Mouse (Mus musculus) midbrain, embryonic 13.5 days (tissue): ENCODE measurements around the gene Hist2h2aa1. TPM values are rescaled to one million over a fixed set of nuclear protein-coding genes. Genes with fewer than 3 reads are reported as not detected.
"Not testable (repeated sequence)": the region's sequence is repeated elsewhere in the genome, so short reads cannot be mapped to it uniquely, and the experiment has no call there.

ENCODE experiments used
- ATAC-seq: fragments of 200-750 bp; cut with Nextera tagmentation; 2 replicates; pipeline ENCODE4 v1.8.0; 2017; ENCODE audit warnings: mild to moderate bottlenecking, moderate TSS enrichment, moderate library complexity
- H3K27ac ChIP-seq: fragments of 300-500 bp; sonication (generic); 2 replicates; pipeline ENCODE4 v1.5.1; 2015; ENCODE audit warnings: inconsistent platforms, mild to moderate bottlenecking, moderate library complexity
- H3K27me3 ChIP-seq: fragments of 300-500 bp; sonication (generic); 2 replicates; pipeline ENCODE4 v1.6.1; 2015; ENCODE audit warnings: mild to moderate bottlenecking, inconsistent platforms
- H3K36me3 ChIP-seq: fragments of 300-500 bp; sonication (generic); 2 replicates; pipeline ENCODE4 v1.6.1; 2015; ENCODE audit warnings: mild to moderate bottlenecking, inconsistent platforms
- H3K4me1 ChIP-seq: fragments of 300-500 bp; sonication (generic); replicated peaks from 2 replicates; pipeline ENCODE4 v1.6.1; 2015; ENCODE audit warnings: inconsistent platforms
- H3K4me2 ChIP-seq: fragments of 300-500 bp; sonication (generic); replicated peaks from 2 replicates; pipeline ENCODE4 v1.6.1; 2015; ENCODE audit warnings: moderate library complexity, mild to moderate bottlenecking, inconsistent platforms
- H3K4me3 ChIP-seq: fragments of 300-500 bp; sonication (generic); replicated peaks from 2 replicates; pipeline ENCODE4 v1.5.1; 2015; ENCODE audit warnings: mild to moderate bottlenecking, inconsistent platforms
- H3K9ac ChIP-seq: fragments of 300-500 bp; sonication (generic); replicated peaks from 2 replicates; pipeline ENCODE4 v1.6.1; 2015; ENCODE audit warnings: mild to moderate bottlenecking, inconsistent platforms
- H3K9me3 ChIP-seq: fragments of 300-500 bp; sonication (generic); 2 replicates; pipeline ENCODE4 v1.6.1; 2016; ENCODE audit warnings: mild to moderate bottlenecking, inconsistent platforms
- WGBS: fragments of 180-500 bp; shearing (Covaris S2); methylation state at CpG from one replicate; pipeline ENCODE4 v1.1.7; 2015; 5-methylcytosine and 5-hydroxymethylcytosine counted together
- polyA plus RNA-seq: library from polyadenylated mRNA; unstranded; fragments of >200 nt; fragmentation: Nextera tagmentation; extraction: Ambion mirVana; gene quantifications from 2 replicates; pipeline ENCODE4 v1.2.1, GENCODE M21; 2015

Gene Hist2h2aa1
- polyA plus RNA-seq, 1 experiment from 2014 or later: 23.2 TPM

DNA sequence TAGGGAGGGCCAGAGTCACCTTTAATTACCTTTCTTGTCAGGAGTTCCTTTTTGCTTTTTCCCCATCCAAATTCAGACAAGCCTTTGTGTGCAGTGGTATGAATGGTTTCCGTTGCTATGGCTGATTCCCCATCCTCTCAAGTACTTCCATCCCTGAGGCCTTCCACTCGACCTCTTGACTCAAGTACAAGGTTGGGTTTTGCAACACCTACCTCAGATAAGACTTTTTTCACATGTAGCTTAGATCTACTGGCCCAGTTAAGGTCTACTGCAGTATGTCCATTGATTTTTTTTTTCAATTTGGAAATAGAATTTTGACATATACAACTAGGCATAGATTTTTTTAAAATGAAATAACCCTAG, 13.6 kb upstream of the Hist2h2aa1 start:
- no peak overlapping the region for H3K27ac ChIP-seq
- H3K4me2 ChIP-seq: no peak overlapping the region
- H3K4me1 ChIP-seq: peaks cover 1% of the 10 kb centered on the region
- H3K4me3 ChIP-seq: no peak overlapping the region
- H3K9ac ChIP-seq: no peak overlapping the region
- H3K27me3 ChIP-seq: no peaks in the 10 kb centered on the region
- H3K9me3 ChIP-seq: no peaks in the 10 kb centered on the region
- no peaks in the 10 kb centered on the region for H3K36me3 ChIP-seq
- no peak for ATAC-seq
- WGBS: 61% methylated on average over 2 of the region's 2 CpGs

- H3K27ac ChIP-seq: no peak overlapping the region
- H3K4me3 ChIP-seq: no peak overlapping the region
- WGBS: 97% methylated on average over 2 of the region's 2 CpGs
- ATAC-seq: no peak
- H3K9me3 ChIP-seq: no peaks in the 10 kb centered on the region
- H3K36me3 ChIP-seq: no peaks in the 10 kb centered on the region
- peaks cover 17% of the 10 kb centered on the region for H3K4me1 ChIP-seq
- no peaks in the 10 kb centered on the region for H3K27me3 ChIP-seq
- H3K4me2 ChIP-seq: no peak overlapping the region
- H3K9ac ChIP-seq: no peak overlapping the region
These were observed 10.4 kb upstream of the Hist2h2aa1 start for GRCm38 (mm10) chr3:96234914-96235313.

- H3K27ac ChIP-seq: no peak overlapping the region
- H3K4me3 ChIP-seq: no peak overlapping the region
- no peaks in the 10 kb centered on the region for H3K36me3 ChIP-seq
- no peak overlapping the region for H3K4me2 ChIP-seq
- no peaks in the 10 kb centered on the region for H3K9me3 ChIP-seq
- no peaks in the 10 kb centered on the region for H3K27me3 ChIP-seq
- no peak for ATAC-seq
- H3K9ac ChIP-seq: no peak overlapping the region
- 80% methylated on average over 3 of the region's 3 CpGs for WGBS
- peaks cover 20% of the 10 kb centered on the region for H3K4me1 ChIP-seq
These were observed 9.5 kb upstream of the Hist2h2aa1 start for GRCm38 (mm10) chr3:96235836-96236235.

- ATAC-seq: no peak
- Histone ChIP-seq H3K27me3 (no peaks in the 10 kb centered on the region), H3K36me3 (no peaks in the 10 kb centered on the region), H3K9ac (peak overlapping the region; percentile 54; the same call in 1 of the 2 replicates), H3K4me1 (peaks cover 24% of the 10 kb centered on the region), H3K4me2 (peak overlapping the region; percentile 57), H3K9me3 (no peaks in the 10 kb centered on the region), H3K4me3 (peak overlapping the region; percentile 40; the same call in 1 of the 2 replicates), H3K27ac (no peak overlapping the region)
- 85% methylated on average over 4 of the region's 4 CpGs for WGBS
These were observed 8.4 kb upstream of the Hist2h2aa1 start for GRCm38 (mm10) chr3:96236834-96237334.

- Histone ChIP-seq H3K4me2 (peak overlapping the region; percentile 57), H3K36me3 (no peaks in the 10 kb centered on the region), H3K9me3 (no peaks in the 10 kb centered on the region), H3K4me1 (peaks cover 24% of the 10 kb centered on the region), H3K9ac (peak overlapping the region; percentile 54), H3K27ac (no peak overlapping the region), H3K4me3 (peak overlapping the region; percentile 40), H3K27me3 (no peaks in the 10 kb centered on the region)
- ATAC-seq: no peak
- 25% methylated on average over 7 of the region's 7 CpGs for WGBS
These were observed 7.9 kb upstream of the Hist2h2aa1 start for GRCm38 (mm10) chr3:96237335-96237903.

- Histone ChIP-seq H3K9me3 (no peaks in the 10 kb centered on the region), H3K9ac (peak overlapping the region; percentile 54), H3K4me2 (peak overlapping the region; percentile 57), H3K27ac (no peak overlapping the region; the same call in 1 of the 2 replicates), H3K36me3 (no peaks in the 10 kb centered on the region), H3K4me1 (peaks cover 24% of the 10 kb centered on the region), H3K4me3 (peak overlapping the region; percentile 40), H3K27me3 (no peaks in the 10 kb centered on the region)
- no peak for ATAC-seq
- WGBS: under 1% methylated on average over 12 of the region's 12 CpGs
These were observed 7.3 kb upstream of the Hist2h2aa1 start for GRCm38 (mm10) chr3:96237904-96238511.

DNA sequence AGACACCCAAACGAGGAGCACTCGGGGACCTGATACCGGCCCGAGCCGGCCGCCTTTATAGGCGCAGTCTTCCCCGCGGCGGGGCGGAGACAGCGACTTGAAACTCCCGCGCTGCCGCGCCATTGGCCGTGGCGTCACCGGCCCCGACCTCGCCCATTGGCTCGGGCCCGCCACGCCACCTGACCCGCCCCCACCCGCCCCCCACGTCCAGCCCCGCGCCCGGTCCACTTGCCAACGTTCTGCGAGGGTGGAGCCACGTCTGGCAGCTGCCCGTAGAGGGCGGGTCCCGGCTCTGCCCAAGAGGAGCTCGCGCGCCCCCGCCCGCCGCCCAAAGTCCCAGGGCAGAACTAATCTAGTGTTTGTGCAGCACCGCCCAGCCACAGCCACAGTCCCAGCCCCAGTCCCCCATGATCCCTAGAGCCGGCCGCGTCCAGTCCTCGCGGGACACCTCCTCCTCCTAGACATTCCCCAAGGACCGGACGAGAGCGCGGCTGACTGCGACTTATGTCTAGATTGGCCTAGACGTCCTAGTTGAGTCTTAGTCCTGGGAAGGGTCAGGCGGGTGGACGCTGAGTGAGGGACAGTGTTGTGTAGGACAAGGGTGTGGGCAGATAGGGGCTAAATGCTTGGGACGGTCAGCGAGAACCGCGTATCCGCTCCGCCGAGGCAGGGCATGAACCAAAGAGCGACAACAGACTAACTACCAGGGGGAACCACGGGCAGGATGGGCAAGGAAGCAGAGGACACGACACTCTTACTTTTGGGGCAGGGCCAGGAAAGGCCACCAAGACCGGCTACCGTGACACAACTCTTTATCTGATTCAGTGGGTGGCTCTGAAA, 6.1 kb upstream of the Hist2h2aa1 start, which contains the start of gene Hist2h3c2:
Gene Hist2h3c2, minus strand, starts transcription at position 174 of the 840 bp plus-strand sequence.
- Histone ChIP-seq H3K27ac (peak within 1 kb of the TSS; percentile 80), H3K4me1 (peaks cover 27% of the 10 kb centered on the region), H3K9ac (peak within 1 kb of the TSS; percentile 54), H3K4me2 (peak within 1 kb of the TSS; percentile 57), H3K4me3 (peak within 1 kb of the TSS; percentile 41)
- not testable (repeated sequence) for H3K36me3 ChIP-seq, H3K9me3 ChIP-seq, H3K27me3 ChIP-seq
- ATAC-seq: peak; percentile 94
- WGBS: under 1% methylated on average over 24 of the region's 68 CpGs

- H3K4me1 ChIP-seq: peaks cover 35% of the 10 kb centered on the region
- not testable (repeated sequence) for H3K27me3 ChIP-seq, H3K9me3 ChIP-seq, H3K36me3 ChIP-seq
- H3K9ac ChIP-seq: peak within 1 kb of the TSS; percentile 55
- ATAC-seq: peak; percentile 83
- peak within 1 kb of the TSS; percentile 41 for H3K4me3 ChIP-seq
- peak within 1 kb of the TSS; percentile 83 for H3K27ac ChIP-seq
- WGBS: 3% methylated on average over 40 of the region's 85 CpGs
- peak within 1 kb of the TSS; percentile 46 for H3K4me2 ChIP-seq
These were observed 5.1 kb upstream of the Hist2h2aa1 start, which contains the start of gene Hist2h2aa2 for GRCm38 (mm10) chr3:96239949-96240798. Gene Hist2h2aa2 (minus strand): TSS chr3:96240276.

DNA sequence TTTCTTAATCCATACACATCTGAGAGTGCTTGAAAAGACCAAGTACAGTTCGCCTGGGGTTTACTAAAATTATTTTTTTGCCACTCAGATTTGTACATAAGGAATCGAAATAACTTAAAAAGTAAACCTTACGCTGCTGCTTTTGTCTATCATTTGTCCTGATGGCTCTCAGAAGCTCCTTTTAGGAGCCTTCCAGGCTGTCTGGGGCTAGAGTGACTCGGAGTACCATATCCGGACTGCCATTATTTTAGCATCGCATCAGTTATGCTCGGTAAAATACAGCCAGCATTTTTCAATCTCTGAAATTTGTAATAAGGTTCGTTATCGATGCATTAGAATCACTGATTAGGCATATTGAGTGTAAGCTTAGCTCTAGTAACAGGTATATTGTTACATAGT, 4.5 kb upstream of the Hist2h2aa1 start:
- Histone ChIP-seq H3K36me3 (no peaks in the 10 kb centered on the region), H3K27me3 (no peaks in the 10 kb centered on the region), H3K4me2 (peak overlapping the region; percentile 44), H3K4me3 (peak overlapping the region; percentile 22), H3K4me1 (peaks cover 35% of the 10 kb centered on the region), H3K9ac (peak overlapping the region; percentile 55), H3K27ac (peak overlapping the region; percentile 83), H3K9me3 (no peaks in the 10 kb centered on the region)
- WGBS: 74% methylated on average over 9 of the region's 9 CpGs
- no peak for ATAC-seq

- H3K9ac ChIP-seq: no peak overlapping the region
- no peaks in the 10 kb centered on the region for H3K36me3 ChIP-seq
- no peaks in the 10 kb centered on the region for H3K9me3 ChIP-seq
- H3K4me1 ChIP-seq: peaks cover 38% of the 10 kb centered on the region
- no peak for ATAC-seq
- H3K4me3 ChIP-seq: peak overlapping the region; percentile 42; the same call in 1 of the 2 replicates
- peak overlapping the region; percentile 63 for H3K4me2 ChIP-seq
- H3K27ac ChIP-seq: peak overlapping the region; percentile 94
- no peaks in the 10 kb centered on the region for H3K27me3 ChIP-seq
- WGBS: 88% methylated on average over 7 of the region's 7 CpGs
These were observed 1.2 kb upstream of the Hist2h2aa1 start for GRCm38 (mm10) chr3:96243921-96244572.

DNA sequence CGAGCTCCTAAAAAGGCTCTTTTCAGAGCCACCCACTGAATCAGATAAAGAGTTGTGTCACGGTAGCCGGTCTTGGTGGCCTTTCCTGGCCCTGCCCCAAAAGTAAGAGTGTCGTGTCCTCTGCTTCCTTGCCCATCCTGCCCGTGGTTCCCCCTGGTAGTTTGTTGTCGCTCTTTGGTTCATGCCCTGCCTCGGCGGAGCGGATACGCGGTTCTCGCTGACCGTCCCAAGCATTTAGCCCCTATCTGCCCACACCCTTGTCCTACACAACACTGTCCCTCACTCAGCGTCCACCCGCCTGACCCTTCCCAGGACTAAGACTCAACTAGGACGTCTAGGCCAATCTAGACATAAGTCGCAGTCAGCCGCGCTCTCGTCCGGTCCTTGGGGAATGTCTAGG, 721 bp downstream of the Hist2h2aa1 start:
- 0% methylated on average over 10 of the region's 21 CpGs for WGBS
- not testable (repeated sequence) for H3K9me3 ChIP-seq, ATAC-seq, H3K27me3 ChIP-seq, H3K36me3 ChIP-seq
- Histone ChIP-seq H3K9ac (peak overlapping the region; percentile 59), H3K27ac (peak overlapping the region; percentile 68; the same call in 1 of the 2 replicates), H3K4me3 (peak overlapping the region; percentile 39), H3K4me1 (peaks cover 33% of the 10 kb centered on the region), H3K4me2 (peak overlapping the region; percentile 50)
